Mouse (Mus musculus): ENCODE data around the gene Slc8a2. TPM values are rescaled to one million over a fixed set of nuclear protein-coding genes. Genes with fewer than 3 reads are reported as not detected.

Slc8a2 gene
- polyA plus RNA-seq, 2 experiments = 0.08 TPM; not detected in 1

GRCm38 (mm10) chr7:16204791-16205190 lies 75.2 kb downstream of the Slc8a2 start:
- TF ChIP-seq EP300 (IDR thresholded peaks at IDR 0.05; ENCODE audit: low read depth) = no peak
- TF ChIP-seq CTCF (IDR thresholded peaks at IDR 0.05; ENCODE audit: low read depth) = no peak
- WGBS (ENCODE audit: insufficient replicate concordance) = 51% methylated on average over 9 of the region's 9 CpGs
- no peak overlapping the region for H3K9ac ChIP-seq (replicated peaks)
- H3K27me3 ChIP-seq (ENCODE audit: control insufficient read depth, insufficient read depth, low read length) = no peaks in the 10 kb centered on the region
- no peaks in the 10 kb centered on the region for H3K4me1 ChIP-seq (replicated peaks; ENCODE audit: control insufficient read depth in 2 of 2, insufficient read depth in 2 of 2, low read length in 1 of 2)
- no peak overlapping the region for H3K27ac ChIP-seq
- no peak for DNase-seq (ENCODE audit: low read depth in 3 of 3, low spot score in 3 of 3)
- H3K36me3 ChIP-seq (replicated peaks; ENCODE audit: control insufficient read depth, insufficient read depth, low read depth) = no peaks in the 10 kb centered on the region
- H3K4me3 ChIP-seq (ENCODE audit: insufficient read depth in 1 of 2, low read depth in 2 of 2, low read length in 2 of 2) = no peak overlapping the region
- no peak for ATAC-seq (ENCODE audit: insufficient read depth)
- no peaks in the 10 kb centered on the region for H3K9me3 ChIP-seq (ENCODE audit: control insufficient read depth, low read length)
- H3K4me2 ChIP-seq (ENCODE audit: low read depth) = no peak overlapping the region

DNA sequence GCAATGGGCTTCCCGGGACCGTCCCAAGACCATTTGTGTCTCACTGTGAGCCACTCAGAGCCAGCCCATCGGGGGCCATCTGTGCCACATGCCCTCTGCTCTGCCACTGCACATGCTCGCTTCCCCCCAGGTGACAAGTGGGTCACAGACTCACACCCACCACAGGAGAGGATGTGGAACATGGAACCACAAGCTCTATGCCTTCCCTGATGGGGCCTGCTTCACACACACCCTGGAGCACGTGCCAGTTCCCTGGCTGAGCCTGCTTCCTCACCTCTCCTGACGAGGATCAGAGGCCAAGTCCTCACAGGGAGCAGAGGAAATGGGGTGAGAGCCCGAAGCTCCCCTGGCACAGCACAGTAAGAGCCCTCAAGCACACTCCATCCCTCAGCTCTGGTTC lies 77.5 kb downstream of the Slc8a2 start:
- Histone ChIP-seq H3K9ac (replicated peaks) (no peak overlapping the region), H3K36me3 (replicated peaks; ENCODE audit: control insufficient read depth, insufficient read depth, low read depth) (no peaks in the 10 kb centered on the region), H3K27me3 (ENCODE audit: control insufficient read depth, insufficient read depth, low read length) (no peaks in the 10 kb centered on the region), H3K9me3 (ENCODE audit: control insufficient read depth, low read length) (no peaks in the 10 kb centered on the region), H3K4me2 (ENCODE audit: low read depth) (no peak overlapping the region), H3K4me3 (ENCODE audit: insufficient read depth in 1 of 2, low read depth in 2 of 2, low read length in 2 of 2) (no peak overlapping the region), H3K27ac (no peak overlapping the region), H3K4me1 (replicated peaks; ENCODE audit: control insufficient read depth in 2 of 2, insufficient read depth in 2 of 2, low read length in 1 of 2) (no peaks in the 10 kb centered on the region; a peak in 1 of 4 replicates)
- ATAC-seq (ENCODE audit: insufficient read depth) = no peak
- TF ChIP-seq CTCF (IDR thresholded peaks at IDR 0.05; ENCODE audit: low read depth) (no peak), EP300 (IDR thresholded peaks at IDR 0.05; ENCODE audit: low read depth) (no peak)
- 69% methylated on average over 7 of the region's 7 CpGs for WGBS (ENCODE audit: insufficient replicate concordance)
- DNase-seq (ENCODE audit: low read depth in 3 of 3, low spot score in 3 of 3) = no peak

GRCm38 (mm10) chr7:16207496-16207895 lies 77.9 kb downstream of the Slc8a2 start:
- Histone ChIP-seq H3K9ac (replicated peaks) (no peak overlapping the region), H3K4me1 (replicated peaks; ENCODE audit: control insufficient read depth in 2 of 2, insufficient read depth in 2 of 2, low read length in 1 of 2) (no peaks in the 10 kb centered on the region; a peak in 1 of 4 replicates), H3K27me3 (ENCODE audit: control insufficient read depth, insufficient read depth, low read length) (no peaks in the 10 kb centered on the region), H3K9me3 (ENCODE audit: control insufficient read depth, low read length) (no peaks in the 10 kb centered on the region), H3K4me3 (ENCODE audit: insufficient read depth in 1 of 2, low read depth in 2 of 2, low read length in 2 of 2) (no peak overlapping the region), H3K4me2 (ENCODE audit: low read depth) (no peak overlapping the region), H3K36me3 (replicated peaks; ENCODE audit: control insufficient read depth, insufficient read depth, low read depth) (no peaks in the 10 kb centered on the region), H3K27ac (no peak overlapping the region)
- DNase-seq (ENCODE audit: low read depth in 3 of 3, low spot score in 3 of 3) (peak in 1 of 3 experiments; percentile 14), ATAC-seq (ENCODE audit: insufficient read depth) (no peak; the same call in 1 of the 2 replicates)
- WGBS (ENCODE audit: insufficient replicate concordance) = 76% methylated on average over 10 of the region's 10 CpGs
- no peak for TF ChIP-seq EP300 (IDR thresholded peaks at IDR 0.05; ENCODE audit: low read depth)
- TF ChIP-seq CTCF (IDR thresholded peaks at IDR 0.05; ENCODE audit: low read depth) = no peak

GRCm38 (mm10) chr7:16208781-16209665 lies 79.4 kb downstream of the Slc8a2 start:
- H3K36me3 ChIP-seq (replicated peaks; ENCODE audit: control insufficient read depth, insufficient read depth, low read depth) = no peaks in the 10 kb centered on the region
- no peak for ATAC-seq (ENCODE audit: insufficient read depth)
- H3K4me1 ChIP-seq (replicated peaks; ENCODE audit: control insufficient read depth in 2 of 2, insufficient read depth in 2 of 2, low read length in 1 of 2) = no peaks in the 10 kb centered on the region; a peak in 1 of 4 replicates
- no peak overlapping the region for H3K9ac ChIP-seq (replicated peaks)
- DNase-seq (ENCODE audit: low read depth in 3 of 3, low spot score in 3 of 3) = no peak
- H3K9me3 ChIP-seq (ENCODE audit: control insufficient read depth, low read length) = no peaks in the 10 kb centered on the region
- TF ChIP-seq CTCF (IDR thresholded peaks at IDR 0.05; ENCODE audit: low read depth) = no peak
- no peak for TF ChIP-seq EP300 (IDR thresholded peaks at IDR 0.05; ENCODE audit: low read depth)
- H3K4me3 ChIP-seq (ENCODE audit: insufficient read depth in 1 of 2, low read depth in 2 of 2, low read length in 2 of 2) = no peak overlapping the region
- 78% methylated on average over 21 of the region's 21 CpGs for WGBS (ENCODE audit: insufficient replicate concordance)
- no peak overlapping the region for H3K4me2 ChIP-seq (ENCODE audit: low read depth)
- H3K27ac ChIP-seq = no peak overlapping the region
- H3K27me3 ChIP-seq (ENCODE audit: control insufficient read depth, insufficient read depth, low read length) = no peaks in the 10 kb centered on the region

Other genes with a start within 250 kb of the Slc8a2 start
- gene Crx, start 249.9 kb upstream of the Slc8a2 start, polyA plus RNA-seq (2012; rRNA removed) = not detected in 2 replicates
- not detected in 2 replicates for gene Crx, start 249.9 kb upstream of the Slc8a2 start, polyA plus RNA-seq (2014; fragmentation: Nextera tagmentation; extraction: Ambion mirVana)
- gene Crxos, start 247.2 kb upstream of the Slc8a2 start, polyA plus RNA-seq (2012; rRNA removed) = not detected in 2 replicates
- not detected in 2 replicates for gene Crxos, start 247.2 kb upstream of the Slc8a2 start, polyA plus RNA-seq (2014; fragmentation: Nextera tagmentation; extraction: Ambion mirVana)
- gene Selenow, start 207.4 kb upstream of the Slc8a2 start, polyA plus RNA-seq (2012; rRNA removed) = 169 and 186 TPM in 2 replicates
- 334 and 343 TPM in 2 replicates for gene Selenow, start 207.4 kb upstream of the Slc8a2 start, polyA plus RNA-seq (2014; fragmentation: Nextera tagmentation; extraction: Ambion mirVana)
- gene Nop53, start 183.8 kb upstream of the Slc8a2 start, polyA plus RNA-seq (2012; rRNA removed) = 32.1 and 56.9 TPM in 2 replicates
- 75.9 and 96.8 TPM in 2 replicates for gene Nop53, start 183.8 kb upstream of the Slc8a2 start, polyA plus RNA-seq (2014; fragmentation: Nextera tagmentation; extraction: Ambion mirVana)
- gene Ehd2, start 162.3 kb upstream of the Slc8a2 start, polyA plus RNA-seq (2012; rRNA removed) = 2.5 and 2.7 TPM in 2 replicates
- 3.0 and 3.2 TPM in 2 replicates for gene Ehd2, start 162.3 kb upstream of the Slc8a2 start, polyA plus RNA-seq (2014; fragmentation: Nextera tagmentation; extraction: Ambion mirVana)
- gene Bicra, start 81.9 kb upstream of the Slc8a2 start, polyA plus RNA-seq (2012; rRNA removed) = 1.8 and 2.2 TPM in 2 replicates
- 0.83 and 1.5 TPM in 2 replicates for gene Bicra, start 81.9 kb upstream of the Slc8a2 start, polyA plus RNA-seq (2014; fragmentation: Nextera tagmentation; extraction: Ambion mirVana)
- 0.02 TPM in 1 of 2 replicates, not detected in the other for gene Zfp541, start 68.0 kb upstream of the Slc8a2 start, polyA plus RNA-seq (2012; rRNA removed)
- not detected in 2 replicates for gene Zfp541, start 68.0 kb upstream of the Slc8a2 start, polyA plus RNA-seq (2014; fragmentation: Nextera tagmentation; extraction: Ambion mirVana)
- gene Napa, start 31.4 kb upstream of the Slc8a2 start, polyA plus RNA-seq (2012; rRNA removed) = 88.9 and 110 TPM in 2 replicates
- gene Napa, start 31.4 kb upstream of the Slc8a2 start, polyA plus RNA-seq (2014; fragmentation: Nextera tagmentation; extraction: Ambion mirVana) = 107 and 112 TPM in 2 replicates
- gene Kptn, start 9.9 kb upstream of the Slc8a2 start, polyA plus RNA-seq (2012; rRNA removed) = 5.7 and 7.5 TPM in 2 replicates
- 8.2 and 8.6 TPM in 2 replicates for gene Kptn, start 9.9 kb upstream of the Slc8a2 start, polyA plus RNA-seq (2014; fragmentation: Nextera tagmentation; extraction: Ambion mirVana)
- gene Meis3, start 45.3 kb downstream of the Slc8a2 start, polyA plus RNA-seq (2012; rRNA removed) = 1.2 and 1.6 TPM in 2 replicates
- 0.70 and 1.0 TPM in 2 replicates for gene Meis3, start 45.3 kb downstream of the Slc8a2 start, polyA plus RNA-seq (2014; fragmentation: Nextera tagmentation; extraction: Ambion mirVana)
- 5.0 and 5.3 TPM in 2 replicates for gene Dhx34, start 92.2 kb downstream of the Slc8a2 start, polyA plus RNA-seq (2012; rRNA removed)
- gene Dhx34, start 92.2 kb downstream of the Slc8a2 start, polyA plus RNA-seq (2014; fragmentation: Nextera tagmentation; extraction: Ambion mirVana) = 3.6 and 3.7 TPM in 2 replicates
- 0.47 and 0.56 TPM in 2 replicates for gene C5ar2, start 114.3 kb downstream of the Slc8a2 start, polyA plus RNA-seq (2012; rRNA removed)
- gene C5ar2, start 114.3 kb downstream of the Slc8a2 start, polyA plus RNA-seq (2014; fragmentation: Nextera tagmentation; extraction: Ambion mirVana) = 0.30 and 0.33 TPM in 2 replicates
- 0.95 and 1.1 TPM in 2 replicates for gene C5ar1, start 129.7 kb downstream of the Slc8a2 start, polyA plus RNA-seq (2012; rRNA removed)
- 1.1 and 1.9 TPM in 2 replicates for gene C5ar1, start 129.7 kb downstream of the Slc8a2 start, polyA plus RNA-seq (2014; fragmentation: Nextera tagmentation; extraction: Ambion mirVana)
- gene Inafm1, start 143.8 kb downstream of the Slc8a2 start, polyA plus RNA-seq (2012; rRNA removed) = 7.9 and 8.3 TPM in 2 replicates
- 3.5 and 4.0 TPM in 2 replicates for gene Inafm1, start 143.8 kb downstream of the Slc8a2 start, polyA plus RNA-seq (2014; fragmentation: Nextera tagmentation; extraction: Ambion mirVana)
- gene Ccdc9, start 157.0 kb downstream of the Slc8a2 start, polyA plus RNA-seq (2012; rRNA removed) = 15.9 and 24.7 TPM in 2 replicates
- gene Ccdc9, start 157.0 kb downstream of the Slc8a2 start, polyA plus RNA-seq (2014; fragmentation: Nextera tagmentation; extraction: Ambion mirVana) = 4.2 and 7.6 TPM in 2 replicates
- 3.2 and 3.8 TPM in 2 replicates for gene Bbc3, start 178.6 kb downstream of the Slc8a2 start, polyA plus RNA-seq (2012; rRNA removed)
- 2.0 and 3.3 TPM in 2 replicates for gene Bbc3, start 178.6 kb downstream of the Slc8a2 start, polyA plus RNA-seq (2014; fragmentation: Nextera tagmentation; extraction: Ambion mirVana)

All from liver, embryonic 14.5 days (tissue).